Mouse (Mus musculus): ENCODE data around the gene Gon4l. TPM values are rescaled to one million over a fixed set of nuclear protein-coding genes. Genes with fewer than 3 reads are reported as not detected.
"Not testable (repeated sequence)": the region's sequence is repeated elsewhere in the genome, so short reads cannot be mapped to it uniquely, and the experiment has no call there.

Gon4l gene
- polyA plus RNA-seq, 1 experiment from 2014 or later = 3.3 TPM

DNA sequence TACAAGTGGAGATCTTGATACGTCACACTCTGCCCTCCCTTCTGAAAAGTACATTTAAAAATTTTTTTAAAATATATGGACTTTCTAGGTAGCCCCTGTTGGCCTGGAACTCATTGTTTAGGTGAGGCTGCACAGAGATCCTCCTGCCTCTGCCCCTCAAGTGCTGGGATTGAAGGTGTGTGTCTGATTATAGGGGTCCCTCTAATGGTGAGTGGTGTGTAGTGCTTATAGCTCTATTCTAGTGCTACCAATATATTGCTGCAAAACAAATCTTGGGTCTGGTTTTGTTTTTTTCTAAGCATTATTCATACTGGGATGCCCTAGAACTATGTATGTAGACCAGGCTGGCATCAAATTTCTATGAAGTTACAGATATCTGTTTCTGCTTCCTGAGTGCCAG, 9.3 kb upstream of the Gon4l start:
- H3K4me3 ChIP-seq (ENCODE audit: low read depth, low read length) = no peak overlapping the region
- H3K4me1 ChIP-seq (replicated peaks; ENCODE audit: control insufficient read depth, insufficient read depth, low read length) = no peaks in the 10 kb centered on the region
- no peak for ATAC-seq
- H3K36me3 ChIP-seq (ENCODE audit: control insufficient read depth, insufficient read depth) = peaks cover 15% of the 10 kb centered on the region
- no peaks in the 10 kb centered on the region for H3K27me3 ChIP-seq (replicated peaks; ENCODE audit: control insufficient read depth, insufficient read depth, low read length)
- no peak overlapping the region for H3K9ac ChIP-seq (ENCODE audit: low read depth, low read length)
- no peaks in the 10 kb centered on the region for H3K9me3 ChIP-seq (ENCODE audit: control insufficient read depth)
- H3K27ac ChIP-seq (ENCODE audit: low read depth, low read length) = no peak overlapping the region
- 100% methylated on average over 1 of the region's 1 CpGs for WGBS
- peak; percentile 20; the same call in 1 of the 2 replicates for TF ChIP-seq CTCF (IDR thresholded peaks at IDR 0.05; ENCODE audit: low read depth)
- no peak overlapping the region for H3K4me2 ChIP-seq (replicated peaks; ENCODE audit: low read depth)

DNA sequence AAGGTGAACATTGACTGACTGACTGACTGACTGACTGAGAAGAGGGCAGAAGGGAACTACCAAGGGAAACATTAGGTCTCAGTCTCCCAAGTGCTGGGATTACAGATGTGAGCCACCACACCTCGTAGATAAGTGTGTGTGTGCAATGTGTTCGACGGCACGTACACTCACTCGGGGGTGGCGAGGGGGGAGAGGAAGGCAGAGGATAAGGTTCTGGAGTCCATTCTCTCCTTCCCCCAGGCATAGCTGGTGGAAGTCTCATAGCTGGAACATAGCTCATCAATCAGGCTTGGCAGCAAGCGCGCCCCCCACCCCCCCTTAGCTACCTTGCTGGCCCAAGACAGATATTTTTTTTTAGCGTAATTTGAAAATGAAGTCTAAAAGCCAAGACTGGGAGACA, 7.8 kb upstream of the Gon4l start:
- Histone ChIP-seq H3K4me3 (ENCODE audit: low read depth, low read length) (no peak overlapping the region), H3K4me2 (replicated peaks; ENCODE audit: low read depth) (no peak overlapping the region), H3K9me3 (ENCODE audit: control insufficient read depth) (no peaks in the 10 kb centered on the region), H3K9ac (ENCODE audit: low read depth, low read length) (no peak overlapping the region), H3K27ac (ENCODE audit: low read depth, low read length) (no peak overlapping the region), H3K4me1 (replicated peaks; ENCODE audit: control insufficient read depth, insufficient read depth, low read length) (no peaks in the 10 kb centered on the region), H3K27me3 (replicated peaks; ENCODE audit: control insufficient read depth, insufficient read depth, low read length) (no peaks in the 10 kb centered on the region), H3K36me3 (ENCODE audit: control insufficient read depth, insufficient read depth) (peaks cover 11% of the 10 kb centered on the region)
- WGBS = 93% methylated on average over 9 of the region's 9 CpGs
- ATAC-seq = no peak
- no peak for TF ChIP-seq CTCF (IDR thresholded peaks at IDR 0.05; ENCODE audit: low read depth)

- H3K9me3 ChIP-seq (ENCODE audit: control insufficient read depth); H3K27me3 ChIP-seq (replicated peaks; ENCODE audit: control insufficient read depth, insufficient read depth, low read length); H3K4me3 ChIP-seq (ENCODE audit: low read depth, low read length); H3K4me1 ChIP-seq (replicated peaks; ENCODE audit: control insufficient read depth, insufficient read depth, low read length); H3K27ac ChIP-seq (ENCODE audit: low read depth, low read length); H3K9ac ChIP-seq (ENCODE audit: low read depth, low read length); H3K36me3 ChIP-seq (ENCODE audit: control insufficient read depth, insufficient read depth): not testable (repeated sequence)
- peak overlapping the region; percentile 54 for H3K4me2 ChIP-seq (replicated peaks; ENCODE audit: low read depth)
- peak; percentile 49 for ATAC-seq
- 19% methylated on average over 15 of the region's 28 CpGs for WGBS
Measured at GRCm38 (mm10) chr3:88831177-88832121, 3.6 kb upstream of the Gon4l start.

DNA sequence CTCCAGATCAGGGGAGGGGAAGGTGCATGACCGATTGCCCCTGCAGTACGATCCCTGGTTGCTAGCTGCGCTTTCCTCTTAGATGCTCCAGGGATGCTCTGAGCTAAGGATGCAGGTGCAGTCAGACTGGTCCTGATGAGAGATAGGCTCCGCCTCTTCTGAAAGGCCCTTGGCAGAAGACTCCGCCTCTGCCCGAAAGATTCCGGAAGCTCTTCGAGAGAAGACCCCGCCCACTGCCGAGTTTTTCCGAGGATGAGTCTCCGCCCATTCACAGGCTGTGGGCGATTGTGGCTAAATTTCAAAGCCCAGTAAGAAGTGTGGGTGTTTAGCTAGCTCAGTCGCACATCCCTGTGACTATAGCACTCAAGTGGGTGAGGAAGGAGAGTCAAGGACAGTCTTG, 2.6 kb upstream of the Gon4l start:
- not testable (repeated sequence) for H3K4me1 ChIP-seq (replicated peaks; ENCODE audit: control insufficient read depth, insufficient read depth, low read length); H3K27me3 ChIP-seq (replicated peaks; ENCODE audit: control insufficient read depth, insufficient read depth, low read length); H3K9me3 ChIP-seq (ENCODE audit: control insufficient read depth); H3K4me2 ChIP-seq (replicated peaks; ENCODE audit: low read depth); H3K27ac ChIP-seq (ENCODE audit: low read depth, low read length); H3K36me3 ChIP-seq (ENCODE audit: control insufficient read depth, insufficient read depth); H3K4me3 ChIP-seq (ENCODE audit: low read depth, low read length); H3K9ac ChIP-seq (ENCODE audit: low read depth, low read length)
- 9% methylated on average over 14 of the region's 14 CpGs for WGBS
- ATAC-seq = peak; percentile 50

DNA sequence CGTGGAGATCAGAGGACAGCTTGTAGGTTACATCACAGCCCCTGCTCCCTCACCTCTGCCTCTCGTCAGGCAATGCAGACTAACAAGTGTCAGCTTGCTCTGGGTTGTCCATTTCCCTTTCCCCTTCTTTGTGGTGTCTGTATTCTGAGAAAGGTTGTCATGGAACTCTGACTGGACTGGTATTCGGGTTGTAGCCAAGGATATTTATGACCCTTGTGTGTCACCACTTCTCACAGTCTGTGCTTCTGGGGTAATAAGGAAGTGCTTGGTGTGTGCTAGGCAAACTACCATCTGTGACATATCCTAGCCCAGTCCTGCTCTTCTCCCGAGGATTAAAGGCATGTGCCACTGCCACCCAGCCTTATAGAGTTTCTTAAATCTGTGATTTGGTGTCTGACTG, 14.1 kb downstream of the Gon4l start:
- Histone ChIP-seq H3K27ac (ENCODE audit: low read depth, low read length) (peak overlapping the region; percentile 54), H3K4me3 (ENCODE audit: low read depth, low read length) (no peak overlapping the region), H3K4me1 (replicated peaks; ENCODE audit: control insufficient read depth, insufficient read depth, low read length) (no peaks in the 10 kb centered on the region), H3K27me3 (replicated peaks; ENCODE audit: control insufficient read depth, insufficient read depth, low read length) (no peaks in the 10 kb centered on the region), H3K36me3 (ENCODE audit: control insufficient read depth, insufficient read depth) (peaks cover 14% of the 10 kb centered on the region), H3K9me3 (ENCODE audit: control insufficient read depth) (no peaks in the 10 kb centered on the region), H3K9ac (ENCODE audit: low read depth, low read length) (no peak overlapping the region), H3K4me2 (replicated peaks; ENCODE audit: low read depth) (no peak overlapping the region)
- peak; percentile 85 for ATAC-seq
- no peak for TF ChIP-seq CTCF (IDR thresholded peaks at IDR 0.05; ENCODE audit: low read depth)
- WGBS = 44% methylated on average over 4 of the region's 4 CpGs

GRCm38 (mm10) chr3:88855837-88856236, 20.8 kb downstream of the Gon4l start:
- Histone ChIP-seq H3K27me3 (replicated peaks; ENCODE audit: control insufficient read depth, insufficient read depth, low read length) (no peaks in the 10 kb centered on the region), H3K4me2 (replicated peaks; ENCODE audit: low read depth) (no peak overlapping the region), H3K9me3 (ENCODE audit: control insufficient read depth) (no peaks in the 10 kb centered on the region), H3K36me3 (ENCODE audit: control insufficient read depth, insufficient read depth) (peaks cover 63% of the 10 kb centered on the region), H3K27ac (ENCODE audit: low read depth, low read length) (no peak overlapping the region), H3K4me1 (replicated peaks; ENCODE audit: control insufficient read depth, insufficient read depth, low read length) (no peaks in the 10 kb centered on the region), H3K4me3 (ENCODE audit: low read depth, low read length) (no peak overlapping the region), H3K9ac (ENCODE audit: low read depth, low read length) (no peak overlapping the region)
- ATAC-seq = no peak
- TF ChIP-seq CTCF (IDR thresholded peaks at IDR 0.05; ENCODE audit: low read depth) = no peak
- 72% methylated on average over 6 of the region's 6 CpGs for WGBS
